Mouse (Mus musculus): ENCODE measurements around the gene Rpl6. TPM values are rescaled to one million over a fixed set of nuclear protein-coding genes. Genes with fewer than 3 reads are reported as not detected.

Gene Rpl6
- polyA plus RNA-seq, 1 experiment from 2014 or later: 422 TPM

GRCm38 (mm10) chr5:121242261-121242660 is 38.0 kb downstream of the Rpl6 start:
- no peaks in the 10 kb centered on the region for H3K27me3 ChIP-seq (ENCODE audit: control insufficient read depth, insufficient read depth, low read length)
- no peak for DNase-seq (ENCODE audit: low spot score)
- H3K9me3 ChIP-seq (ENCODE audit: control insufficient read depth, low read length): no peaks in the 10 kb centered on the region
- H3K9ac ChIP-seq: no peak overlapping the region
- no peak for ATAC-seq (ENCODE audit: low FRiP score)
- no peak overlapping the region for H3K4me3 ChIP-seq (replicated peaks; ENCODE audit: low read length)
- no peaks in the 10 kb centered on the region for H3K4me1 ChIP-seq (replicated peaks; ENCODE audit: control insufficient read depth, insufficient read depth, low read length)
- H3K36me3 ChIP-seq (replicated peaks; ENCODE audit: control insufficient read depth, insufficient read depth): no peaks in the 10 kb centered on the region
- 69% methylated on average over 1 of the region's 1 CpGs for WGBS
- no peak overlapping the region for H3K4me2 ChIP-seq (replicated peaks)
- no peak overlapping the region for H3K27ac ChIP-seq

DNA sequence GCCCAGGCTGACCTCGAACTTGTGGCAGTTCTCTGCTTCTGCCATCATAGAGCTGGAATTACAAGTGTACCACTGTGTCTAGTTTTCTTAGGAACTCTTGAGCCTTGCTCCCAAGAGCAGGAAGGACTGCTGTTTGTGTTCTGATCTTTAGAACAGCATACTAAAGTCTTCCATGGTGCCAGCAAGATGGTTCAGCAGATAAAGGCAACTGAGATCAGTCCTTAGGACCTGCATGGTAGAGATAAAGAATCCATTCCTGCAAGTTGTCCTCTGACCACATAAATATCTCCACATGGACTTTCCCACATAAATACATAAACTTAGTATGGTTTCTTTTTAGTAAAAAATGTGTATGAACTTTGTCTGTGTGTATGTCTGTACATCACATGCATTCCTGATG is 38.4 kb downstream of the Rpl6 start:
- 100% methylated on average over 1 of the region's 1 CpGs for WGBS
- no peaks in the 10 kb centered on the region for H3K9me3 ChIP-seq (ENCODE audit: control insufficient read depth, low read length)
- no peak overlapping the region for H3K27ac ChIP-seq
- ATAC-seq (ENCODE audit: low FRiP score): no peak
- H3K4me1 ChIP-seq (replicated peaks; ENCODE audit: control insufficient read depth, insufficient read depth, low read length): no peaks in the 10 kb centered on the region
- no peak overlapping the region for H3K4me2 ChIP-seq (replicated peaks)
- no peak overlapping the region for H3K9ac ChIP-seq
- DNase-seq (ENCODE audit: low spot score): no peak
- no peaks in the 10 kb centered on the region for H3K27me3 ChIP-seq (ENCODE audit: control insufficient read depth, insufficient read depth, low read length)
- H3K36me3 ChIP-seq (replicated peaks; ENCODE audit: control insufficient read depth, insufficient read depth): no peaks in the 10 kb centered on the region
- no peak overlapping the region for H3K4me3 ChIP-seq (replicated peaks; ENCODE audit: low read length)

DNA sequence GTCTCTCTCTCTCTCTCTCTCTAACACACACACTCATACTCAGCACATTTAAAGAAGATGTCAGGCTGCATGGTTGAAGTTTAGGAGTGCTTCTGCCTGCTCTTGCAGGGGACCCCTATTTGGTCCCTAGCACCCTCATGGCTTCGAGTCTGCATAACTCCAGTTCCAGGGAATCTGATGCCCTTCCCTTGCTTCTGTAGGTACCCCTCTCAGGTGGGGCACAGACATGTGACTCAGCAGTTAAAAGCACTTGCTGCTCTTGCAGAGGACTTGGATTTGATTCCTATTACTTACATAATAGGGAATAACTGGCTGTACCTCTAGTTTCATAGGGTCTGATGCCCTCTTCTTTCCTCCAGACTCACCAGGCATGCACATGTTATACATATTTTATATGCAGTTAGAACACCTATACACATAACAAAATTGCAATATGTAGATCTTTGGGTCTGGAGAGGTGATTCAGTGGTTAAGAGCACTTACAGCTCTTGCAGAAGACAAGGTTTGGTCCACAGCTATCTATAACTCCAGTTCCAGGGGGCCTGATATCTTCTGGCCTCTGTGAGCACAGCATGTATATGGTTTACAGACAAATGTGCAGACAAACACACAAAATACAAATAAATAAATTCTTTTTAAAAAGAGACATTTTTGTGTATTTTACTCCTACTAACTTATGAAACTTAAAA is 39.5 kb downstream of the Rpl6 start:
- WGBS: 91% methylated on average over 1 of the region's 1 CpGs
- ATAC-seq (ENCODE audit: low FRiP score): no peak

GRCm38 (mm10) chr5:121244365-121244731 is 40.1 kb downstream of the Rpl6 start:
- no peaks in the 10 kb centered on the region for H3K27me3 ChIP-seq (ENCODE audit: control insufficient read depth, insufficient read depth, low read length)
- H3K9me3 ChIP-seq (ENCODE audit: control insufficient read depth, low read length): no peaks in the 10 kb centered on the region
- no peak overlapping the region for H3K9ac ChIP-seq
- H3K4me2 ChIP-seq (replicated peaks): no peak overlapping the region
- 92% methylated on average over 5 of the region's 5 CpGs for WGBS
- no peak for ATAC-seq (ENCODE audit: low FRiP score)
- H3K27ac ChIP-seq: no peak overlapping the region
- DNase-seq (ENCODE audit: low spot score): no peak
- H3K36me3 ChIP-seq (replicated peaks; ENCODE audit: control insufficient read depth, insufficient read depth): no peaks in the 10 kb centered on the region
- H3K4me1 ChIP-seq (replicated peaks; ENCODE audit: control insufficient read depth, insufficient read depth, low read length): no peaks in the 10 kb centered on the region
- H3K4me3 ChIP-seq (replicated peaks; ENCODE audit: low read length): no peak overlapping the region

More for the DNA sequence above, 39.5 kb downstream of the Rpl6 start:
- Histone ChIP-seq H3K9ac (no peak overlapping the region), H3K4me2 (replicated peaks) (no peak overlapping the region), H3K9me3 (ENCODE audit: control insufficient read depth, low read length) (no peaks in the 10 kb centered on the region), H3K27me3 (ENCODE audit: control insufficient read depth, insufficient read depth, low read length) (no peaks in the 10 kb centered on the region), H3K27ac (no peak overlapping the region), H3K4me3 (replicated peaks; ENCODE audit: low read length) (no peak overlapping the region), H3K4me1 (replicated peaks; ENCODE audit: control insufficient read depth, insufficient read depth, low read length) (no peaks in the 10 kb centered on the region), H3K36me3 (replicated peaks; ENCODE audit: control insufficient read depth, insufficient read depth) (no peaks in the 10 kb centered on the region)
- DNase-seq (ENCODE audit: low spot score): no peak

- WGBS: 88% methylated on average over 7 of the region's 7 CpGs
- no peaks in the 10 kb centered on the region for H3K36me3 ChIP-seq (replicated peaks; ENCODE audit: control insufficient read depth, insufficient read depth)
- H3K27me3 ChIP-seq (ENCODE audit: control insufficient read depth, insufficient read depth, low read length): no peaks in the 10 kb centered on the region
- no peak overlapping the region for H3K4me2 ChIP-seq (replicated peaks)
- no peak for ATAC-seq (ENCODE audit: low FRiP score)
- H3K9me3 ChIP-seq (ENCODE audit: control insufficient read depth, low read length): no peaks in the 10 kb centered on the region
- DNase-seq (ENCODE audit: low spot score): no peak
- H3K4me1 ChIP-seq (replicated peaks; ENCODE audit: control insufficient read depth, insufficient read depth, low read length): no peaks in the 10 kb centered on the region
- no peak overlapping the region for H3K4me3 ChIP-seq (replicated peaks; ENCODE audit: low read length)
- H3K27ac ChIP-seq: no peak overlapping the region
- H3K9ac ChIP-seq: no peak overlapping the region
Observed at GRCm38 (mm10) chr5:121245201-121245600, 40.9 kb downstream of the Rpl6 start.

DNA sequence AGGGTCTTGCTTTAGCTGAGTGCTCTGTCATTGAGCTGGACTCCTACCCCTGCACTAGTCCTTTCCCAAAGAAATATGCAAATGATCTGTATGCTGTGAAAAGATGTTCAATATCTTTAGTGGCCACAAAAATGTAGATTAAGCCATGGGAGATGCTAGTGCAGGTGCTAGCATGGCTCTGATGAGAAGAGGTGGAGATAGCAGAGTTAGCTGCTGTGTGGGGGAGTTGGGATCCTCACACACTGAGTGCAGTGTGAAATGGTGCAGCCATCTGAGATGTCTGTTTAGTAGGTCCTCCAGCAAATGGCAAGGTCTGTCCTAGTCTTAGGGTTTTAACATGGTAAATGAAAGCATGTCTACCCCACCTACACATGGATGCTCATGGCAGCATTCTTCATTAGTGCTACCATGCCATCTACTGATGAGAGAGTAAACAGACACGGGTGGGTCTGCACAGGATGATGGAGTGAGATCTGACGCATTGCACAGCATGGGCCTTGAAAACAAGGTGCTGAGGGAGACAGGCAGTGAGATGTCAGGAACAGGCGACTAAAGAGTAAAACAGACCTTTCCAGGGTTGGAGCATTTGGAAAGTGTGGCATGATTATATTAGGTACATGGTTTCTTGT is 44.6 kb downstream of the Rpl6 start:
- WGBS: 77% methylated on average over 3 of the region's 3 CpGs

GRCm38 (mm10) chr5:121249693-121250092 is 45.4 kb downstream of the Rpl6 start:
- ATAC-seq (ENCODE audit: low FRiP score): no peak
- WGBS: 90% methylated on average over 3 of the region's 3 CpGs
- Histone ChIP-seq H3K4me2 (replicated peaks) (no peak overlapping the region), H3K9me3 (ENCODE audit: control insufficient read depth, low read length) (no peaks in the 10 kb centered on the region), H3K4me1 (replicated peaks; ENCODE audit: control insufficient read depth, insufficient read depth, low read length) (no peaks in the 10 kb centered on the region), H3K4me3 (replicated peaks; ENCODE audit: low read length) (no peak overlapping the region), H3K27ac (no peak overlapping the region), H3K36me3 (replicated peaks; ENCODE audit: control insufficient read depth, insufficient read depth) (peaks cover 10% of the 10 kb centered on the region), H3K27me3 (ENCODE audit: control insufficient read depth, insufficient read depth, low read length) (no peaks in the 10 kb centered on the region), H3K9ac (no peak overlapping the region)
- DNase-seq (ENCODE audit: low spot score): no peak

More for the DNA sequence above, 44.6 kb downstream of the Rpl6 start:
- no peak overlapping the region for H3K4me3 ChIP-seq (replicated peaks; ENCODE audit: low read length)
- DNase-seq (ENCODE audit: low spot score): no peak
- H3K4me2 ChIP-seq (replicated peaks): no peak overlapping the region
- H3K9ac ChIP-seq: no peak overlapping the region
- ATAC-seq (ENCODE audit: low FRiP score): no peak
- H3K27ac ChIP-seq: no peak overlapping the region
- H3K27me3 ChIP-seq (ENCODE audit: control insufficient read depth, insufficient read depth, low read length): no peaks in the 10 kb centered on the region
- H3K9me3 ChIP-seq (ENCODE audit: control insufficient read depth, low read length): no peaks in the 10 kb centered on the region
- H3K36me3 ChIP-seq (replicated peaks; ENCODE audit: control insufficient read depth, insufficient read depth): peaks cover 1% of the 10 kb centered on the region
- H3K4me1 ChIP-seq (replicated peaks; ENCODE audit: control insufficient read depth, insufficient read depth, low read length): no peaks in the 10 kb centered on the region

GRCm38 (mm10) chr5:121251813-121252212 is 47.5 kb downstream of the Rpl6 start:
- Histone ChIP-seq H3K9me3 (ENCODE audit: control insufficient read depth, low read length) (no peaks in the 10 kb centered on the region), H3K4me2 (replicated peaks) (no peak overlapping the region), H3K27me3 (ENCODE audit: control insufficient read depth, insufficient read depth, low read length) (no peaks in the 10 kb centered on the region), H3K4me3 (replicated peaks; ENCODE audit: low read length) (no peak overlapping the region), H3K4me1 (replicated peaks; ENCODE audit: control insufficient read depth, insufficient read depth, low read length) (no peaks in the 10 kb centered on the region), H3K27ac (no peak overlapping the region), H3K9ac (no peak overlapping the region), H3K36me3 (replicated peaks; ENCODE audit: control insufficient read depth, insufficient read depth) (peaks cover 27% of the 10 kb centered on the region)
- DNase-seq (ENCODE audit: low spot score) (no peak), ATAC-seq (ENCODE audit: low FRiP score) (no peak)
- WGBS: 75% methylated on average over 8 of the region's 8 CpGs

- DNase-seq (ENCODE audit: low spot score) (no peak), ATAC-seq (ENCODE audit: low FRiP score) (no peak)
- Histone ChIP-seq H3K4me3 (replicated peaks; ENCODE audit: low read length) (no peak overlapping the region), H3K27me3 (ENCODE audit: control insufficient read depth, insufficient read depth, low read length) (no peaks in the 10 kb centered on the region), H3K36me3 (replicated peaks; ENCODE audit: control insufficient read depth, insufficient read depth) (peaks cover 41% of the 10 kb centered on the region), H3K27ac (no peak overlapping the region), H3K4me1 (replicated peaks; ENCODE audit: control insufficient read depth, insufficient read depth, low read length) (no peaks in the 10 kb centered on the region), H3K9me3 (ENCODE audit: control insufficient read depth, low read length) (no peaks in the 10 kb centered on the region), H3K9ac (no peak overlapping the region), H3K4me2 (replicated peaks) (no peak overlapping the region)
- WGBS: 93% methylated on average over 18 of the region's 18 CpGs
Observed at GRCm38 (mm10) chr5:121253816-121254497, 49.7 kb downstream of the Rpl6 start.

Measured in hindbrain, embryonic 14.5 days (tissue).